Mouse (Mus musculus) lung, embryonic 16.5 days (tissue): ENCODE results near the gene Anapc16. TPM values are rescaled to one million over a fixed set of nuclear protein-coding genes. Genes with fewer than 3 reads are reported as not detected.
A peak's percentile ranks its signal among the peaks of the same experiment; 100 is the strongest.
"Not testable (repeated sequence)": the region's sequence is repeated elsewhere in the genome, so short reads cannot be mapped to it uniquely, and the experiment has no call there.

Experiments
- ATAC-seq: fragments of 200-750 bp; cut with Nextera tagmentation; 2 replicates; pipeline ENCODE4 v1.8.0; 2017; ENCODE audit warnings: low read depth, mild to moderate bottlenecking, moderate library complexity
- H3K27ac ChIP-seq: fragments of 300-500 bp; sonication (generic); 2 replicates; pipeline ENCODE4 v1.5.1; 2014; ENCODE audit warnings: mild to moderate bottlenecking, control low read depth, low read length
- H3K27me3 ChIP-seq: fragments of 300-500 bp; sonication (generic); 2 replicates; pipeline ENCODE4 v1.6.1; 2014; ENCODE audit warnings: low read depth, low read length, mixed read lengths; ENCODE audit not compliant: control insufficient read depth, insufficient read depth
- H3K36me3 ChIP-seq: fragments of 300-500 bp; sonication (generic); 2 replicates; pipeline ENCODE4 v1.6.1; 2014; ENCODE audit warnings: low read length; ENCODE audit not compliant: control insufficient read depth, insufficient read depth
- H3K4me1 ChIP-seq: fragments of 300-500 bp; sonication (generic); replicated peaks from 2 replicates; pipeline ENCODE4 v1.6.1; 2014; ENCODE audit warnings: low read length, mixed read lengths; ENCODE audit not compliant: control insufficient read depth, insufficient read depth
- H3K4me2 ChIP-seq: fragments of 300-500 bp; sonication (generic); 2 replicates; pipeline ENCODE4 v1.6.1; 2014; ENCODE audit warnings: low read depth, low read length, control low read depth
- H3K4me3 ChIP-seq: fragments of 300-500 bp; sonication (generic); 2 replicates; pipeline ENCODE4 v1.5.1; 2014; ENCODE audit warnings: mild to moderate bottlenecking, low read length, control low read depth
- H3K9ac ChIP-seq: fragments of 300-500 bp; sonication (generic); 2 replicates; pipeline ENCODE4 v1.6.1; 2014; ENCODE audit warnings: low read length, control low read depth
- H3K9me3 ChIP-seq: fragments of 300-500 bp; sonication (generic); 2 replicates; pipeline ENCODE4 v1.6.1; 2016; ENCODE audit warnings: low read length; ENCODE audit not compliant: control insufficient read depth
- WGBS: fragments of 180-500 bp; shearing (Covaris S2); extraction: QIAGEN DNeasy Blood & Tissue Kit; methylation state at CpG from one replicate; pipeline ENCODE4 v1.1.7; 2014; 5-methylcytosine and 5-hydroxymethylcytosine counted together
- polyA plus RNA-seq: library from polyadenylated mRNA; unstranded; fragments of >200 nt; fragmentation: Nextera tagmentation; extraction: Ambion mirVana; gene quantifications from 2 replicates; pipeline ENCODE4 v1.2.1, GENCODE M21; 2015

Gene Anapc16
- polyA plus RNA-seq, 1 experiment from 2014 or later = 103 TPM

DNA sequence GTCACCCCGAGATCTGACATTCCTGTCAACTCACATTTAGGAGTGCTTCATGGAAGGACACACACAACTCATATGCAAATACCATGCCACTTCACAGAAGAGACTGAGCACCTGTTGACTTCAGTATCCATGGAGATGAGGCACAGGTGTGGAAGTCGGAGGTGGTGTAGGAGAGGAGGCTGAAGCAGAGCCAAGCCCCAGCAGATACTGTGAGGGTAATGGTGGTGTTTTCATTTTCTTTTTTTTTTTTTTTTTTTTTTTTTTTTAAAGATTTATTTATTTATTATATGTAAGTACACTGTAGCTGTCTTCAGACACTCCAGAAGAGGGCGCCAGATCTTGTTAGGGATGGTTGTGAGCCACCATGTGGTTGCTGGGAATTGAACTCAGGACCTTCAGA lies 9.1 kb downstream of the Anapc16 start:
- H3K4me2 ChIP-seq, H3K4me1 ChIP-seq, H3K4me3 ChIP-seq, H3K27me3 ChIP-seq, ATAC-seq, H3K9ac ChIP-seq, H3K27ac ChIP-seq, H3K9me3 ChIP-seq: not testable (repeated sequence)
- H3K36me3 ChIP-seq = peaks cover 25% of the 10 kb centered on the region
- WGBS = 62% methylated on average over 2 of the region's 3 CpGs

DNA sequence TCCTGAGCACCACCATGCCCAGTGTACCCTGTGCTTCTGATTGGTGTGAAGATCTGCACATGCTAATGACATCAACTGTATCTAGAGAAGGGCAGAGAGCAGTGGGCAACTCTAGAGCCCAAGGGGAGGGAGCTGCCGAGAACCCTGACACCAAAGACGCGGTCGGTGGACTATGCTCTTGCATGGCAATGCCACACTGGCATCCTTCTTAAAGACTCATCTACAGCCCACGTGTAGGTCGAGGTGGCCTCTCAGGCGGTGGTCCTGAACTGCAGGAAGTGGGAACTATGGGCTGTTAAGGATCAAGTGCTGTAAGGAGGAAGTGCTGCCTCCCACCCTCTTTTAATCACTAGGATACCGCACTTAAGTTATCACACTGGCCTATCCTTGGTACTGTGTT lies 10.9 kb downstream of the Anapc16 start:
- Histone ChIP-seq H3K27ac (no peak overlapping the region), H3K4me2 (no peak overlapping the region), H3K27me3 (no peaks in the 10 kb centered on the region), H3K36me3 (peaks cover 39% of the 10 kb centered on the region), H3K9ac (no peak overlapping the region), H3K9me3 (no peaks in the 10 kb centered on the region), H3K4me3 (no peak overlapping the region), H3K4me1 (no peaks in the 10 kb centered on the region)
- no peak for ATAC-seq
- 82% methylated on average over 8 of the region's 8 CpGs for WGBS

GRCm38 (mm10) chr10:59991262-59991880 lies 11.6 kb downstream of the Anapc16 start:
- Histone ChIP-seq H3K27ac (no peak overlapping the region), H3K27me3 (no peaks in the 10 kb centered on the region), H3K4me2 (no peak overlapping the region), H3K9ac (no peak overlapping the region), H3K4me3 (no peak overlapping the region), H3K36me3 (peaks cover 41% of the 10 kb centered on the region), H3K4me1 (no peaks in the 10 kb centered on the region), H3K9me3 (no peaks in the 10 kb centered on the region)
- no peak for ATAC-seq
- 81% methylated on average over 9 of the region's 9 CpGs for WGBS

GRCm38 (mm10) chr10:59990393-59990792 lies 12.5 kb downstream of the Anapc16 start:
- no peak overlapping the region for H3K4me2 ChIP-seq
- H3K9ac ChIP-seq = no peak overlapping the region
- H3K9me3 ChIP-seq = no peaks in the 10 kb centered on the region
- ATAC-seq = no peak
- H3K4me1 ChIP-seq = no peaks in the 10 kb centered on the region
- H3K27me3 ChIP-seq = no peaks in the 10 kb centered on the region
- peaks cover 36% of the 10 kb centered on the region for H3K36me3 ChIP-seq
- 93% methylated on average over 9 of the region's 9 CpGs for WGBS
- H3K4me3 ChIP-seq = no peak overlapping the region
- H3K27ac ChIP-seq = no peak overlapping the region

- ATAC-seq = peak; percentile 64
- WGBS = 62% methylated on average over 4 of the region's 4 CpGs
Observed at GRCm38 (mm10) chr10:59988036-59988435, 14.9 kb downstream of the Anapc16 start.

GRCm38 (mm10) chr10:59982379-59982873 lies 20.5 kb downstream of the Anapc16 start:
- Histone ChIP-seq H3K9me3 (no peaks in the 10 kb centered on the region), H3K9ac (no peak overlapping the region), H3K36me3 (peaks cover 4% of the 10 kb centered on the region), H3K4me3 (no peak overlapping the region), H3K27ac (no peak overlapping the region), H3K4me1 (peaks cover 20% of the 10 kb centered on the region), H3K27me3 (no peaks in the 10 kb centered on the region), H3K4me2 (no peak overlapping the region)
- 80% methylated on average over 12 of the region's 12 CpGs for WGBS
- ATAC-seq = no peak

More at GRCm38 (mm10) chr10:59988036-59988435, 14.9 kb downstream of the Anapc16 start:
- no peaks in the 10 kb centered on the region for H3K27me3 ChIP-seq
- H3K27ac ChIP-seq = no peak overlapping the region
- peaks cover 26% of the 10 kb centered on the region for H3K36me3 ChIP-seq
- no peak overlapping the region for H3K4me3 ChIP-seq
- H3K4me1 ChIP-seq = no peaks in the 10 kb centered on the region
- H3K4me2 ChIP-seq = no peak overlapping the region
- no peak overlapping the region for H3K9ac ChIP-seq
- no peaks in the 10 kb centered on the region for H3K9me3 ChIP-seq

DNA sequence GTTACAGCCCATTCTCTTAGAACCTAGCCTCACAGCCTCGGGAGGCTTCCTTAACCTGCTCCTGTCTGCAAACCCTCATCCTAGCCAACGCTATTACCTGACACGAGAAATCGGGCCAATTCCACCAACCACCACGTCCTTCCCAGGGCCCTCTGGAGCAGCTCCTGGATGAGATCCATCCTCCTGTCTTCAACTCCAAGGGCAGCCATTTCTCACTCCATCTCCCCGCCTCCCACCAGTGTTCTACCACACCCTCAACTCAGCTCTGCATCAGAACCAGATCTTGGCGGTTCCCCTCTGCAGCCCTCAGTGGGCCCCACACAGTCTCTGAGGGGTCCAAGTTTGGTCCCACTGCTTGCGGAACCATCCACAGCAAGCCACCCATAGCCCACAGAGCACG lies 21.1 kb downstream of the Anapc16 start:
- no peaks in the 10 kb centered on the region; the same call in 1 of the 2 replicates for H3K36me3 ChIP-seq
- no peak overlapping the region for H3K27ac ChIP-seq
- peaks cover 20% of the 10 kb centered on the region for H3K4me1 ChIP-seq
- no peaks in the 10 kb centered on the region for H3K27me3 ChIP-seq
- no peak overlapping the region for H3K4me2 ChIP-seq
- no peak overlapping the region for H3K9ac ChIP-seq
- 70% methylated on average over 9 of the region's 9 CpGs for WGBS
- H3K4me3 ChIP-seq = no peak overlapping the region
- ATAC-seq = no peak
- H3K9me3 ChIP-seq = no peaks in the 10 kb centered on the region

- no peak overlapping the region for H3K27ac ChIP-seq
- WGBS = 56% methylated on average over 4 of the region's 4 CpGs
- no peak overlapping the region for H3K4me3 ChIP-seq
- no peaks in the 10 kb centered on the region for H3K36me3 ChIP-seq
- H3K4me1 ChIP-seq = peaks cover 20% of the 10 kb centered on the region
- no peaks in the 10 kb centered on the region for H3K27me3 ChIP-seq
- no peak for ATAC-seq
- no peaks in the 10 kb centered on the region for H3K9me3 ChIP-seq
- H3K4me2 ChIP-seq = no peak overlapping the region
- no peak overlapping the region for H3K9ac ChIP-seq
Observed at GRCm38 (mm10) chr10:59981336-59981735, 21.6 kb downstream of the Anapc16 start.

GRCm38 (mm10) chr10:59980815-59981244 lies 22.1 kb downstream of the Anapc16 start:
- Histone ChIP-seq H3K4me1 (peaks cover 20% of the 10 kb centered on the region), H3K27ac (no peak overlapping the region), H3K27me3 (no peaks in the 10 kb centered on the region), H3K9me3 (no peaks in the 10 kb centered on the region), H3K9ac (no peak overlapping the region), H3K36me3 (no peaks in the 10 kb centered on the region), H3K4me2 (no peak overlapping the region), H3K4me3 (no peak overlapping the region)
- no peak for ATAC-seq
- 78% methylated on average over 6 of the region's 6 CpGs for WGBS
